Mouse (Mus musculus) B cell, adult 67 days (primary cell): ENCODE results near the gene Lrrc7. TPM values are rescaled to one million over a fixed set of nuclear protein-coding genes. Genes with fewer than 3 reads are reported as not detected.

Experiments used
- total RNA-seq, 2 experiments: library from RNA; stranded (reverse); gene quantifications; 4 replicates each; pipeline ENCODE4 v1.2.4; 2023

The Lrrc7 gene
- total RNA-seq, result not detected

DNA sequence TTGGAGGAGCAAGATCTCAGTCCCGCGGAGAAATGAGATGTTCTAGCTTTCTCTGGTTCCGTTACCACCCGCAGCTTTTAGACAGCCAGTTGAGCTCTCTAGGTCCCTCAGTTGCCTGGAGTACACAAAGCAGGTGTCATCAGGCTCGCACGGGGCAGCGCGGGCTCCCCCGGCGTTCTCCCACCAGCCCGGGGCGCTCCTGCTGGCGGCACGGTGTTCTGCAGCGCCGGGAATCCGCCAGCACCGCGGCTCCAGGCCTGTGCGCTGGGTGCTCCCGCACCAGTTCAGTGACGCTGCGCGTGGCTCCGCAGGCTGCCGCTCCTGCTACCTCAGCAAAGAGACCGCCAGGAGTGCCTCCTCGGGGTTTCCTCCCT is at the start of gene Lrrc7:
Gene Lrrc7, minus strand, starts transcription at position 235 of the 374 bp plus-strand sequence.

DNA sequence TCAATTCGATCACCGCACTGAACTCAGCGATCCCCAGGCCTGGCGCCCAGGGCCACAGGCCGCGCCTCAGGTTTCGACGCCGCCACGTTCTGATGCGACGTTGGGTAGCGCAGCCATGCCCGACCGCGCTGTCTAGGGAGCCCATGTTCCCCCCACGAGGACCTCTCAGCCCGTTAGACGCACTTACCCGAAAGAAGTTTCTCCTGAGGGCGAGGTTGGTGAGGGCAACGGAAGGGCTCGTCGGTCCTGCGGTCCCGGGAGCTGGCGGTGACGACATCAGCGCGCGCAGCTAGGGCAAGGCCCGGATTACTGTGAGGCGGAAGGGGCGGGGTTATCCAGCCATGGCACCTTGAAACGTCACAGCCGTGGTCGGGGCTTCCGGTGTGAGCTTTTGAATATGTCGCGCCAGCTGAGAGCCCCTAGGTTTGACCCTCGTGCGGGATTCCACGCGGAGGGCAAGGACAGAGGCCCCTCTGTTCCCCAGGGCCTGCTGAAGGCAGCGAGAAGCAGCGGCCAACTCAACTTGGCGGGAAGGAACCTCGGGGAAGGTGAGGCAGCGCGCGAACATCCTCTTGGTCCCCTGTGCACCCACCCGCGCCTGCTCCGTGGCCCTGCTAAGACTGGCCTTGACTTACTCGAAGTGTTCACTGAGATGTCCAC is 525.6 kb downstream of the Lrrc7 start, which contains the start of the genes Srsf11 and Lrrc40:
Gene Srsf11, minus strand, starts transcription at position 311 of the 660 bp plus-strand sequence.
Gene Lrrc40, plus strand, starts transcription at position 334 of the 660 bp plus-strand sequence.

